ENCODE assay signal across 10 mouse cellular contexts in genomic region chr2:27045979-27046770, GRCm38 (mm10). TPM values are rescaled to one million over a fixed set of nuclear protein-coding genes. Genes with fewer than 3 reads are reported as not detected.
DNase-seq lines count a peak whose midpoint lies in the region; ATAC-seq and TF ChIP-seq lines count a peak whose summit lies in the region.
"Had no signal": no experiment of that assay in that cellular context is flagged by ENCODE, and none has a peak within 500 bp of the region (broad histone marks: within the 10 kb centered on the region; RNA-seq: fewer than 3 reads in every experiment).

No protein-coding gene starts in this region.

- H3K4me1 ChIP-seq in liver, adult 2 months (ENCODE audit: control insufficient read depth, insufficient read depth, low read length): peaks cover 21% of the 10 kb centered on the region
- 0 out of 2 replicates have a peak, but pooled peaks cover 3% of the 10 kb centered on the region for H3K4me1 ChIP-seq in liver, embryonic 12.5 days
- no peaks in the 10 kb centered on the region for H3K4me1 ChIP-seq in heart, embryonic 16.5 days (ENCODE audit: control insufficient read depth, insufficient read depth, low read length)
- H3K4me1 ChIP-seq in kidney, postnatal 0 days (replicated peaks; ENCODE audit: insufficient read depth, low read length): no peaks in the 10 kb centered on the region
- H3K4me1 ChIP-seq in small intestine, adult 2 months (ENCODE audit: control insufficient read depth, insufficient read depth, insufficient read length, low read length): peaks cover 2% of the 10 kb centered on the region; the same call in 1 of the 2 replicates
- no peaks in the 10 kb centered on the region for H3K4me1 ChIP-seq in forebrain, embryonic 14.5 days (ENCODE audit: control insufficient read depth, insufficient read depth, low read length)
- H3K4me1 ChIP-seq in thymus, adult 2 months (replicated peaks; ENCODE audit: control insufficient read depth, insufficient read depth, low read length): no peaks in the 10 kb centered on the region

- peak; percentile 68 for DNase-seq in liver, adult 2 months (ENCODE audit: extremely low read depth, low read depth, low spot score)
- DNase-seq in kidney, postnatal 0 days (ENCODE audit: low spot score): peak; percentile 78
- no peak for DNase-seq in forebrain, embryonic 14.5 days (ENCODE audit: low spot score)
- DNase-seq in thymus, adult 2 months: no peak

- H3K27ac ChIP-seq in liver, adult 2 months (replicated peaks; ENCODE audit: insufficient read depth, low read depth, low read length): 0 out of 2 replicates have a peak overlapping the region, but pooled peaks have one; percentile 4
- no peak overlapping the region for H3K27ac ChIP-seq in liver, embryonic 12.5 days
- H3K27ac ChIP-seq in heart, embryonic 16.5 days (ENCODE audit: low read length): no peak overlapping the region
- peak overlapping the region; percentile 63 for H3K27ac ChIP-seq in kidney, postnatal 0 days
- peak overlapping the region; percentile 42 for H3K27ac ChIP-seq in small intestine, adult 2 months (ENCODE audit: insufficient read depth, low read depth, low read length)
- H3K27ac ChIP-seq in forebrain, embryonic 14.5 days (ENCODE audit: low read depth, low read length): no peak overlapping the region
- no peak overlapping the region for H3K27ac ChIP-seq in thymus, adult 2 months (ENCODE audit: control insufficient read depth, insufficient read depth, low read length)
- H3K27ac ChIP-seq: heart, embryonic 13.5 days; limb, embryonic 15.5 days had no signal

- WGBS in liver, adult 2 months: 44% methylated on average over 8 of the region's 8 CpGs
- WGBS in liver, embryonic 12.5 days (ENCODE audit: insufficient replicate concordance): 60% methylated on average over 8 of the region's 8 CpGs
- 66% methylated on average over 8 of the region's 8 CpGs for WGBS in heart, embryonic 16.5 days
- 52% methylated on average over 8 of the region's 8 CpGs for WGBS in kidney, postnatal 0 days
- WGBS in small intestine, adult 2 months: 55% methylated on average over 8 of the region's 8 CpGs
- WGBS in forebrain, embryonic 14.5 days: 68% methylated on average over 8 of the region's 8 CpGs
- WGBS in thymus, adult 2 months: 79% methylated on average over 8 of the region's 8 CpGs

- no peaks in the 10 kb centered on the region for H3K36me3 ChIP-seq in liver, adult 2 months (ENCODE audit: control insufficient read depth, insufficient read depth, low read length)
- no peaks in the 10 kb centered on the region for H3K36me3 ChIP-seq in liver, embryonic 12.5 days
- no peaks in the 10 kb centered on the region for H3K36me3 ChIP-seq in heart, embryonic 16.5 days (ENCODE audit: control insufficient read depth, insufficient read depth)
- H3K36me3 ChIP-seq in kidney, postnatal 0 days (ENCODE audit: insufficient read depth, low read length): no peaks in the 10 kb centered on the region
- H3K36me3 ChIP-seq in small intestine, adult 2 months (ENCODE audit: control insufficient read depth, insufficient read depth, low read length): no peaks in the 10 kb centered on the region
- no peaks in the 10 kb centered on the region for H3K36me3 ChIP-seq in forebrain, embryonic 14.5 days (ENCODE audit: control insufficient read depth, insufficient read depth, low read length)
- no peaks in the 10 kb centered on the region for H3K36me3 ChIP-seq in thymus, adult 2 months (ENCODE audit: control insufficient read depth, insufficient read depth, low read length)
- H3K36me3 ChIP-seq: heart, embryonic 13.5 days; limb, embryonic 15.5 days had no signal

- TF ChIP-seq CTCF in liver, adult 2 months (IDR thresholded peaks at IDR 0.05; ENCODE audit: low read depth, low read length): no peak
- TF ChIP-seq CTCF in kidney, postnatal 0 days (IDR thresholded peaks at IDR 0.05; ENCODE audit: low read depth): no peak
- TF ChIP-seq CTCF in small intestine, adult 2 months (IDR thresholded peaks at IDR 0.05; ENCODE audit: extremely low read depth, insufficient read length, insufficient replicate concordance, low read depth, low read length): no peak
- no peak for TF ChIP-seq CTCF in thymus, adult 2 months (IDR thresholded peaks at IDR 0.05; ENCODE audit: borderline replicate concordance, control insufficient read depth, extremely low read depth, insufficient read depth, low read length, poor library complexity)

- H3K79me2 ChIP-seq in liver, adult 2 months (ENCODE audit: control insufficient read depth, insufficient read depth, low read length): no peaks in the 10 kb centered on the region

- no peak overlapping the region for H3K4me3 ChIP-seq in liver, adult 2 months (ENCODE audit: insufficient read depth, low read depth, low read length)
- H3K4me3 ChIP-seq in liver, embryonic 12.5 days: no peak overlapping the region
- H3K4me3 ChIP-seq in heart, embryonic 16.5 days (ENCODE audit: low read length): no peak overlapping the region
- H3K4me3 ChIP-seq in kidney, postnatal 0 days (replicated peaks; ENCODE audit: low read depth, low read length): no peak overlapping the region
- H3K4me3 ChIP-seq in small intestine, adult 2 months (ENCODE audit: low read depth, low read length): no peak overlapping the region
- no peak overlapping the region for H3K4me3 ChIP-seq in forebrain, embryonic 14.5 days (ENCODE audit: low read depth, low read length)
- H3K4me3 ChIP-seq in thymus, adult 2 months (ENCODE audit: control insufficient read depth, insufficient read depth, low read length): no peak overlapping the region
- H3K4me3 ChIP-seq: heart, embryonic 13.5 days; limb, embryonic 15.5 days had no signal

- no peak overlapping the region for H3K9ac ChIP-seq in liver, adult 2 months (ENCODE audit: low read depth, low read length)
- H3K9ac ChIP-seq in liver, embryonic 12.5 days: no peak overlapping the region
- no peak overlapping the region for H3K9ac ChIP-seq in heart, embryonic 16.5 days (ENCODE audit: low read length)
- no peak overlapping the region for H3K9ac ChIP-seq in kidney, postnatal 0 days (ENCODE audit: low read depth, low read length)
- H3K9ac ChIP-seq in forebrain, embryonic 14.5 days (ENCODE audit: low read length): no peak overlapping the region
- H3K9ac ChIP-seq: heart, embryonic 13.5 days; limb, embryonic 15.5 days had no signal

- ATAC-seq in liver, embryonic 12.5 days: no peak
- ATAC-seq in heart, embryonic 16.5 days (replicated peaks; ENCODE audit: extremely low read depth, insufficient read depth, low FRiP score): peak; percentile 26; the same call in 1 of the 2 replicates
- ATAC-seq in kidney, postnatal 0 days (replicated peaks; ENCODE audit: low FRiP score, low read depth): peak; percentile 61; the same call in 1 of the 2 replicates
- no peak for ATAC-seq in CD4-positive, CD25-positive, alpha-beta regulatory T cell, adult 4 months
- ATAC-seq in forebrain, embryonic 14.5 days: no peak

- H3K9me3 ChIP-seq in liver, embryonic 12.5 days (replicated peaks): no peaks in the 10 kb centered on the region
- no peaks in the 10 kb centered on the region for H3K9me3 ChIP-seq in heart, embryonic 16.5 days (replicated peaks; ENCODE audit: control insufficient read depth, low read length)
- H3K9me3 ChIP-seq in kidney, postnatal 0 days (replicated peaks; ENCODE audit: low read length): no peaks in the 10 kb centered on the region
- H3K9me3 ChIP-seq in forebrain, embryonic 14.5 days (replicated peaks; ENCODE audit: control insufficient read depth, low read length): no peaks in the 10 kb centered on the region
- H3K9me3 ChIP-seq: heart, embryonic 13.5 days; limb, embryonic 15.5 days had no signal

- no peaks in the 10 kb centered on the region for H3K27me3 ChIP-seq in liver, adult 2 months (ENCODE audit: control insufficient read depth, insufficient read depth, low read length)
- no peaks in the 10 kb centered on the region for H3K27me3 ChIP-seq in liver, embryonic 12.5 days (replicated peaks)
- no peaks in the 10 kb centered on the region for H3K27me3 ChIP-seq in heart, embryonic 16.5 days (ENCODE audit: control insufficient read depth, insufficient read depth, low read length)
- no peaks in the 10 kb centered on the region for H3K27me3 ChIP-seq in kidney, postnatal 0 days (ENCODE audit: insufficient read depth, low read length)
- H3K27me3 ChIP-seq in small intestine, adult 2 months (ENCODE audit: control insufficient read depth, insufficient read depth, low read length): no peaks in the 10 kb centered on the region
- H3K27me3 ChIP-seq in forebrain, embryonic 14.5 days (replicated peaks; ENCODE audit: control insufficient read depth, insufficient read depth, low read length): no peaks in the 10 kb centered on the region
- H3K27me3 ChIP-seq in thymus, adult 2 months (ENCODE audit: control insufficient read depth, insufficient read depth, low read length): no peaks in the 10 kb centered on the region

- H3K4me2 ChIP-seq in liver, embryonic 12.5 days: no peak overlapping the region
- H3K4me2 ChIP-seq in heart, embryonic 16.5 days (ENCODE audit: low read depth, low read length): no peak overlapping the region
- H3K4me2 ChIP-seq in kidney, postnatal 0 days (ENCODE audit: low read length): no peak overlapping the region
- H3K4me2 ChIP-seq in forebrain, embryonic 14.5 days (ENCODE audit: low read length): no peak overlapping the region
- H3K4me2 ChIP-seq: heart, embryonic 13.5 days; limb, embryonic 15.5 days had no signal

- no peak for TF ChIP-seq POLR2A in liver, adult 2 months (IDR thresholded peaks at IDR 0.05; ENCODE audit: extremely low read depth, insufficient read depth, low read length)
- TF ChIP-seq POLR2A in small intestine, adult 2 months (IDR thresholded peaks at IDR 0.05; ENCODE audit: low read depth, low read length): no peak
- no peak for TF ChIP-seq POLR2A in thymus, adult 2 months (IDR thresholded peaks at IDR 0.05; ENCODE audit: control insufficient read depth, extremely low read depth, insufficient read depth, low read length, poor library complexity)

RNA-seq across cellular contexts. Expression of gene Slc2a6, which starts 18.4 kb away (rescaled TPM):
- total RNA-seq in liver, adult 2 months (2014; rRNA removed): 0.34 and 0.46 TPM in 2 replicates
- polyA plus RNA-seq in liver, adult 2 months (2012; rRNA removed): 0.39 and 0.50 TPM in 2 replicates
- polyA plus RNA-seq in liver, embryonic 12.5 days (2016; fragmentation: Nextera tagmentation; extraction: Ambion mirVana): 0.31 and 0.36 TPM in 2 replicates
- 0.64 and 0.65 TPM in 2 replicates for polyA plus RNA-seq in heart, embryonic 16.5 days (2015; fragmentation: Nextera tagmentation; extraction: Ambion mirVana)
- 0.49 and 0.51 TPM in 2 replicates for polyA plus RNA-seq in kidney, postnatal 0 days (2015; fragmentation: Nextera tagmentation; extraction: Ambion mirVana)
- polyA plus RNA-seq in small intestine, adult 2 months (2012; rRNA removed): 6.1 and 6.7 TPM in 2 replicates
- 1 to 10 TPM; 2.4 to 5.6 TPM for polyA plus RNA-seq in CD4-positive, CD25-positive, alpha-beta regulatory T cell, adult 4 months (2017; shearing (Covaris generic))
- polyA plus RNA-seq in forebrain, embryonic 14.5 days (2014; fragmentation: Nextera tagmentation; extraction: Ambion mirVana): 3.4 TPM in 2 replicates
- 14.0 and 17.5 TPM in 2 replicates for polyA plus RNA-seq in thymus, adult 2 months (2012; rRNA removed)
- polyA plus RNA-seq: heart, embryonic 13.5 days had no signal

RNA-seq across cellular contexts. Expression of gene Mymk, which starts 25.8 kb away (rescaled TPM):
- total RNA-seq in liver, adult 2 months (2014; rRNA removed): not detected in 2 replicates
- not detected in 2 replicates for polyA plus RNA-seq in liver, adult 2 months (2012; rRNA removed)
- 0.14 and 0.90 TPM in 2 replicates for polyA plus RNA-seq in liver, embryonic 12.5 days (2016; fragmentation: Nextera tagmentation; extraction: Ambion mirVana)
- polyA plus RNA-seq in heart, embryonic 16.5 days (2015; fragmentation: Nextera tagmentation; extraction: Ambion mirVana): 0.84 and 1.1 TPM in 2 replicates
- 0.11 TPM in 1 of 2 replicates, not detected in the other for polyA plus RNA-seq in kidney, postnatal 0 days (2015; fragmentation: Nextera tagmentation; extraction: Ambion mirVana)
- 0.18 TPM in 1 of 2 replicates, not detected in the other for polyA plus RNA-seq in small intestine, adult 2 months (2012; rRNA removed)
- polyA plus RNA-seq in CD4-positive, CD25-positive, alpha-beta regulatory T cell, adult 4 months (2017; shearing (Covaris generic)): not detected
- polyA plus RNA-seq in forebrain, embryonic 14.5 days (2014; fragmentation: Nextera tagmentation; extraction: Ambion mirVana): not detected in 2 replicates
- polyA plus RNA-seq in thymus, adult 2 months (2012; rRNA removed): 0.61 and 0.81 TPM in 2 replicates

RNA-seq across cellular contexts. Expression of gene Adamtsl2, which starts 33.0 kb away (rescaled TPM):
- total RNA-seq in liver, adult 2 months (2014; rRNA removed): 3.5 and 4.4 TPM in 2 replicates
- 4.4 and 6.7 TPM in 2 replicates for polyA plus RNA-seq in liver, adult 2 months (2012; rRNA removed)
- 0.77 and 1.3 TPM in 2 replicates for polyA plus RNA-seq in liver, embryonic 12.5 days (2016; fragmentation: Nextera tagmentation; extraction: Ambion mirVana)
- polyA plus RNA-seq in heart, embryonic 16.5 days (2015; fragmentation: Nextera tagmentation; extraction: Ambion mirVana): 12.4 and 14.8 TPM in 2 replicates
- 0.80 and 0.83 TPM in 2 replicates for polyA plus RNA-seq in kidney, postnatal 0 days (2015; fragmentation: Nextera tagmentation; extraction: Ambion mirVana)
- polyA plus RNA-seq in small intestine, adult 2 months (2012; rRNA removed): 1.5 and 1.9 TPM in 2 replicates
- under 1 TPM in 1 of 2 experiments, not detected in 1; 0.31 TPM for polyA plus RNA-seq in CD4-positive, CD25-positive, alpha-beta regulatory T cell, adult 4 months (2017; shearing (Covaris generic))
- polyA plus RNA-seq in forebrain, embryonic 14.5 days (2014; fragmentation: Nextera tagmentation; extraction: Ambion mirVana): 10.4 TPM in 2 replicates
- 16.1 and 16.5 TPM in 2 replicates for polyA plus RNA-seq in thymus, adult 2 months (2012; rRNA removed)

RNA-seq across cellular contexts. Expression of gene Cacfd1, which starts 36.4 kb away (rescaled TPM):
- 17.7 and 21.5 TPM in 2 replicates for total RNA-seq in liver, adult 2 months (2014; rRNA removed)
- 48.1 and 58.0 TPM in 2 replicates for polyA plus RNA-seq in liver, adult 2 months (2012; rRNA removed)
- 16.5 and 19.1 TPM in 2 replicates for polyA plus RNA-seq in liver, embryonic 12.5 days (2016; fragmentation: Nextera tagmentation; extraction: Ambion mirVana)
- polyA plus RNA-seq in heart, embryonic 16.5 days (2015; fragmentation: Nextera tagmentation; extraction: Ambion mirVana): 41.4 and 44.2 TPM in 2 replicates
- 41.5 and 47.2 TPM in 2 replicates for polyA plus RNA-seq in kidney, postnatal 0 days (2015; fragmentation: Nextera tagmentation; extraction: Ambion mirVana)
- polyA plus RNA-seq in small intestine, adult 2 months (2012; rRNA removed): 39.5 and 49.1 TPM in 2 replicates
- 10 to 100 TPM; 18.6 to 18.9 TPM for polyA plus RNA-seq in CD4-positive, CD25-positive, alpha-beta regulatory T cell, adult 4 months (2017; shearing (Covaris generic))
- polyA plus RNA-seq in forebrain, embryonic 14.5 days (2014; fragmentation: Nextera tagmentation; extraction: Ambion mirVana): 58.7 and 64.8 TPM in 2 replicates
- polyA plus RNA-seq in thymus, adult 2 months (2012; rRNA removed): 58.9 and 63.9 TPM in 2 replicates

Comparison
In these comparisons a context has a peak if more than half of its experiments do, and no peak if none do; other contexts are left out.
1. H3K27ac ChIP-seq: peak in liver, adult 2 months (single experiment), kidney, postnatal 0 days (single experiment) and small intestine, adult 2 months (single experiment); none in liver, embryonic 12.5 days (single experiment), heart, embryonic 16.5 days (single experiment), forebrain, embryonic 14.5 days (single experiment) and thymus, adult 2 months (single experiment).
2. DNase-seq: peak in liver, adult 2 months (single experiment) and kidney, postnatal 0 days (single experiment); none in forebrain, embryonic 14.5 days (single experiment) and thymus, adult 2 months (single experiment).
3. ATAC-seq: peak in heart, embryonic 16.5 days (single experiment) and kidney, postnatal 0 days (single experiment); none in liver, embryonic 12.5 days (single experiment), CD4-positive, CD25-positive, alpha-beta regulatory T cell, adult 4 months (single experiment) and forebrain, embryonic 14.5 days (single experiment).